Mouse (Mus musculus) midbrain, embryonic 12.5 days (tissue): ENCODE results near the gene Upf2. TPM values are rescaled to one million over a fixed set of nuclear protein-coding genes. Genes with fewer than 3 reads are reported as not detected.

ENCODE experiments used
- ATAC-seq: fragments of 200-750 bp; cut with Nextera tagmentation; 2 replicates; pipeline ENCODE4 v1.8.0; 2017; ENCODE audit warnings: low read depth, moderate TSS enrichment, moderate library complexity; ENCODE audit not compliant: low FRiP score
- H3K27ac ChIP-seq: fragments of 300-500 bp; sonication (generic); replicated peaks from 2 replicates; pipeline ENCODE4 v1.5.1; 2016; ENCODE audit warnings: mild to moderate bottlenecking
- H3K27me3 ChIP-seq: fragments of 300-500 bp; sonication (generic); 2 replicates; pipeline ENCODE4 v1.6.1; 2016; ENCODE audit warnings: mild to moderate bottlenecking
- H3K36me3 ChIP-seq: fragments of 300-500 bp; sonication (generic); 2 replicates; pipeline ENCODE4 v1.6.1; 2016
- H3K4me1 ChIP-seq: fragments of 300-500 bp; sonication (generic); 2 replicates; pipeline ENCODE4 v1.6.1; 2016
- H3K4me2 ChIP-seq: fragments of 300-500 bp; sonication (generic); replicated peaks from 2 replicates; pipeline ENCODE4 v1.6.1; 2016; ENCODE audit warnings: mild to moderate bottlenecking, moderate library complexity
- H3K4me3 ChIP-seq: fragments of 300-500 bp; sonication (generic); 2 replicates; pipeline ENCODE4 v1.5.1; 2016; ENCODE audit warnings: mild to moderate bottlenecking
- H3K9ac ChIP-seq: fragments of 300-500 bp; sonication (generic); replicated peaks from 2 replicates; pipeline ENCODE4 v1.6.1; 2016; ENCODE audit warnings: mild to moderate bottlenecking, moderate library complexity
- H3K9me3 ChIP-seq: fragments of 300-500 bp; sonication (generic); 2 replicates; pipeline ENCODE4 v1.6.1; 2016; ENCODE audit warnings: mild to moderate bottlenecking
- WGBS: fragments of 180-500 bp; shearing (Covaris S2); methylation state at CpG from one replicate; pipeline ENCODE4 v1.1.7; 2016; 5-methylcytosine and 5-hydroxymethylcytosine counted together
- polyA plus RNA-seq: library from polyadenylated mRNA; unstranded; fragments of >200 nt; fragmentation: Nextera tagmentation; extraction: Ambion mirVana; gene quantifications from 2 replicates; pipeline ENCODE4 v1.2.1, GENCODE M21; 2016

Upf2 gene
- polyA plus RNA-seq, 1 experiment from 2014 or later = 13.1 TPM

DNA sequence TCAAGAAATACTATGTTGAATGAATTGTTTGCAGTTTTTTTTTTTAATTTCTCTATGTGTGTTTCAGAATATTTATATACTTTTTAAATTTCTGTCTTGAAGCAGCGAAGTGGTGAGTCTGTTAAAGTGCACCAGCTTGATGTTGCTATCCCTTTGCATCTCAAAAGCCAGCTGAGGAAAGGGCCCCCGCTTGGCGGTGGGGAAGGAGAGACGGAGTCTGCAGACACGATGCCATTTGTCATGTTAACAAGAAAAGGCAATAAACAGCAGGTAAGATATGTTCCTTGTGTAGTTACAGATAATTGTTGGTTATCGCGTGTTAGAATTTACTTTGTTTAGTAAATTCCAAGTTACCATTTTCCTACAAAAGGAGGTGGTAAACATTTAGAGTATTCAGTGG lies 95.5 kb downstream of the Upf2 start:
- H3K9ac ChIP-seq = no peak overlapping the region
- no peaks in the 10 kb centered on the region for H3K9me3 ChIP-seq
- H3K4me3 ChIP-seq = no peak overlapping the region
- no peak overlapping the region for H3K27ac ChIP-seq
- no peak for ATAC-seq
- no peaks in the 10 kb centered on the region for H3K27me3 ChIP-seq
- H3K4me1 ChIP-seq = no peaks in the 10 kb centered on the region
- WGBS = 78% methylated on average over 7 of the region's 7 CpGs
- H3K4me2 ChIP-seq = no peak overlapping the region
- H3K36me3 ChIP-seq = peaks cover 36% of the 10 kb centered on the region

DNA sequence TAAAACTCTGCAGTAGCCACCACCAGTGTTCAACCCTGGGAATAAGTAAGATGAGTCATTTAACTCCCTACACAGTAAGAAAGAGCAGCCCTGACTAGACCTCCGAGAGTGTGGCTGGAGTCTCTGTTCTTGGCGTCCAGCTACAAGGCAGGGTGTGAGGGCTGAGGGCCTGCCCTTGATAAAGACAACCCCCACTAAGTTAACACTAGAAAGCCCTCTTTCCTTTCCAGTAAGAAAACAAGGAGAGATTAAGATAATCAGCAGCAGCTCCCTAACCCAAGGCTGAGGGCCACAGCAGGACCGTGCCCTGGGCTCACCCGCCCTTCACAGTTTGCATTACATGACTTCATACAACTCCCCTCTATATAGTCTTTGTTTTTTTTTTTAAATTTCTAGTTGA lies 97.3 kb downstream of the Upf2 start:
- 89% methylated on average over 4 of the region's 4 CpGs for WGBS
- Histone ChIP-seq H3K4me3 (no peak overlapping the region), H3K27ac (no peak overlapping the region), H3K9me3 (no peaks in the 10 kb centered on the region), H3K36me3 (peaks cover 44% of the 10 kb centered on the region), H3K4me2 (no peak overlapping the region), H3K4me1 (no peaks in the 10 kb centered on the region), H3K27me3 (no peaks in the 10 kb centered on the region), H3K9ac (no peak overlapping the region)
- ATAC-seq = no peak

DNA sequence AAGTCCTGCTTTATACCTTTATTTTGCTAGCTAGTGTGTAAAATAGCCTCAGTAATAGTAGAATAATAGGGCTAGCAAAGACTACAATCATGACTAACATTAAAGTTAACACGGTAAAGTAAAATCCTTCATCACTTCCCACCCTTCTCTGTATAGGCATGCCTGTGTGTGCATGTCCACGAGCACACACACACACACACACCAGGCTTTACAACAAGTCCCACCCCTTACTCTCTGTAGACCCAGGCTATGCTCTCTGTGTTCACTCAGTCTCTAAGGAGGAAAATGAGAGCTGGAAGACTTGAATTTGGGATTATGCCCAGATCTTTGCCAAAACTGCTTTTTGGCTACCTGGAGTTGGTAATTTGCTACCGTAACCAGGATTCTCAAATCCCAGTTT lies 97.7 kb downstream of the Upf2 start:
- WGBS = 95% methylated on average over 3 of the region's 3 CpGs
- no peaks in the 10 kb centered on the region for H3K27me3 ChIP-seq
- H3K4me1 ChIP-seq = no peaks in the 10 kb centered on the region
- H3K4me2 ChIP-seq = no peak overlapping the region
- peaks cover 42% of the 10 kb centered on the region for H3K36me3 ChIP-seq
- no peaks in the 10 kb centered on the region for H3K9me3 ChIP-seq
- H3K9ac ChIP-seq = no peak overlapping the region
- H3K4me3 ChIP-seq = no peak overlapping the region
- no peak for ATAC-seq
- no peak overlapping the region for H3K27ac ChIP-seq

DNA sequence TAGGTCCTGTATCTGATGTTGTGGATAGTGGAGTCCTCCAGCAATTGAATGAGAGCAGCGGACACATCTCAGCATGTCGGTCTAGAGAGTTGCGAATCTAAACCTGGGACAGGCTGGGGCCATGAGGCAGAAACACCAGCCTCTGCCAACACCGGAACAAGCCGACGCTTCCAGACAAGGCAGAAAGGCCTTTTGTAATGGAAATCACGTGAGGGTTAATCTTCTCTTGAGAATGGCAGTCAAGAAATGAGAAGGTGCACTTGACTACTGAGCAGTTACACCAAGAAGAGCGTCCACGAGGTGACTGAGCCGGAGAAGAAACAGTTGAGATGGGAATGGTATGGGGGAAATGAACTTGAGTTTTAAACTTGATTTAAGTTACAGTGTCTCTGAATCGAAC lies 104.2 kb downstream of the Upf2 start:
- Histone ChIP-seq H3K4me2 (no peak overlapping the region), H3K36me3 (peaks cover 49% of the 10 kb centered on the region), H3K9ac (no peak overlapping the region), H3K9me3 (no peaks in the 10 kb centered on the region), H3K27me3 (no peaks in the 10 kb centered on the region), H3K4me3 (no peak overlapping the region), H3K4me1 (no peaks in the 10 kb centered on the region), H3K27ac (no peak overlapping the region)
- no peak for ATAC-seq
- 51% methylated on average over 11 of the region's 11 CpGs for WGBS

DNA sequence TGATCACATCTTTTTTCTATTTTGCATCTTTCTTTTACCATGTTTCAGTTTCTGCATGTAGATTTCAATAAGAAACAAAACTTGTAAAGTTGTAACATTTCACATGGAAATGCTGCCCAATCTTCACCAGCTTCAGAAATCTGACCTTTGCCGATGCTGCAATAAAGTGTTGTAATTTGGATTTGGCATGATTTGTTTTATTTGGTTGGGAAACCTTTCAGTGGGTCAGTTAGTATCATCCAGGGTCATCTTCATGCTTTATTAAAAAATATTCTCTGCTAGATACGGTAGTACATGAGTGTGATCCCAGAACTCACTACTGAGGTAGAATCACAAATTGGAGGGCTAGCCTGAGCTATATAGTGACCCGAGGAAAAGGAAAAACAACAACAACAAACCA lies 105.2 kb downstream of the Upf2 start:
- Histone ChIP-seq H3K27me3 (no peaks in the 10 kb centered on the region), H3K4me1 (no peaks in the 10 kb centered on the region), H3K9ac (no peak overlapping the region), H3K9me3 (no peaks in the 10 kb centered on the region), H3K4me3 (no peak overlapping the region), H3K36me3 (peaks cover 39% of the 10 kb centered on the region), H3K4me2 (no peak overlapping the region), H3K27ac (no peak overlapping the region)
- ATAC-seq = no peak
- WGBS = 93% methylated on average over 3 of the region's 3 CpGs

DNA sequence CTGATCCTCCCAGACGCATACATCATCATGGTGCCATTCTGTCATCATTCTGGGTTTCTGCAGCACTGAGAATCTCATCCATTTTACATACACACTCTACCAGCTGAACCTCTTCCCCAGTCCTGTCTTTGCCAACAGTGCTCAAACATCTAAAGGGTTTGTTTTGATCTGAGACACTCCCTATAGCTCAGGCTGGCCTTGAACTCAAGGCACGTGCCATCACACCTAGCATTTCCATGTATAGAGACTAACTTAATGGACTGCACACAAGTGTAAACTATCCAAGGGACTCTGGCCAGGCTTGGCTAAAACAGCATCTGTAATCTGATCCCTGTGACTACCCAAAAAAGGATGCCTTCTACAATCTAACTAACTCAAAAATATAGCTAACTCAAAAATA lies 108.0 kb downstream of the Upf2 start:
- ATAC-seq = no peak
- WGBS = 88% methylated on average over 2 of the region's 2 CpGs
- no peak overlapping the region for H3K27ac ChIP-seq

DNA sequence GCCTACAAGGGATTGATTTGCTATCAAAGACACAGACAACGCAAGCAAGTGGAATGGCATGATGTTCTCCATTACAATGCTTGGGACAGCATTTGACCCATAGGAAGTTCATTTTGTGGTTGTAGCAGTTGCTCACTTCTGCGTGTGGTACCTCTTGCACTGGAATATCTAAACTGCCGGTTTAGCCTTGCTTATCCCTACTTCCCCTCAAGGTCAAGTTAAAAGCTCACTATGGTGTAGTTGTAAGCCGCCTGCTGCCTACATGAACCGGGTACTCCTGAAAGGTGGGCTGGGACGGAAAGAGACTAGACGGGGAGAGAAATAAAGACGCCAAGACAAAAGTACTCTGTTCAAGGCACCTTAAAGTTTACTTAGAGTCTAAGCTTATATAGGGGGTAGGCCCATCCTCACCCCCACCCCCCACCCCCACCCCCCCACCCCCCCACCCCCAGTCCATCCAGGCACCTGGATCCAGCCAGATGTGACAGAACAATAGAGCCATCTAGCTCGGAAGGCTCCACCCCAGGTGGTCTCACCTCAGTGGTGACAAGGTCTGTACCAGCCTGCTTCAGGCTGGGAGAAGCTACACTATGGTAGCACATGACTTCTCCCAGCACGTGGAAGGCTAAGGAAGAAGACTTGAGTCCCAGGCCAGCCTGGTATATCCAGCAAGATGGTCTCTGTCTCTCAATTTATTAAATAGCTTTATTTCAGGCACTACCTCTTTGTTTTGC lies 109.0 kb downstream of the Upf2 start:
- 73% methylated on average over 10 of the region's 10 CpGs for WGBS
- H3K4me1 ChIP-seq = no peaks in the 10 kb centered on the region
- no peaks in the 10 kb centered on the region for H3K27me3 ChIP-seq
- no peak overlapping the region for H3K27ac ChIP-seq
- H3K4me2 ChIP-seq = no peak overlapping the region
- H3K9me3 ChIP-seq = no peaks in the 10 kb centered on the region
- H3K4me3 ChIP-seq = no peak overlapping the region
- H3K36me3 ChIP-seq = peaks cover 15% of the 10 kb centered on the region
- ATAC-seq = no peak
- no peak overlapping the region for H3K9ac ChIP-seq

More for the DNA sequence above, 108.0 kb downstream of the Upf2 start:
- Histone ChIP-seq H3K9ac (no peak overlapping the region), H3K4me1 (no peaks in the 10 kb centered on the region), H3K4me2 (no peak overlapping the region), H3K4me3 (no peak overlapping the region), H3K9me3 (no peaks in the 10 kb centered on the region), H3K36me3 (peaks cover 22% of the 10 kb centered on the region), H3K27me3 (no peaks in the 10 kb centered on the region)

DNA sequence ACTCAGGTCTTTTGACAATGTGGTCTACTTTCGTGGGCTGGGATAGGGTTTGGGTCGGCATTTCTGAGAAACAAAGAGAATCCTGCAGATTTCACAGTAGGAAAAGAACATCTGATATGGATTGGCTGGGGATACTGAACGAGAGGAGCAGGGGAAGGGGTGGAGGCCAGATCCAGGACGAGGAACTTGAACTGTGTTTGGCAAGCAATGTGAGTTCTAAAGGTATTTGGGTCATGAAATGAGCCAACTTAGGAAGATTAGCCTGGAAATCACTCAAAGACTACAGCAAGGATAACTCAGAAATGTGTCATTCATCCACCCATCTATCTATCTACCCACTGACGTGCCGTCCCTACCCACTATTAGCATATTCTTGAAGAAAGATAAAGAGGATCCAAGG lies 116.1 kb downstream of the Upf2 start:
- no peak for ATAC-seq
- Histone ChIP-seq H3K27ac (no peak overlapping the region), H3K9ac (no peak overlapping the region), H3K9me3 (no peaks in the 10 kb centered on the region), H3K4me3 (no peak overlapping the region), H3K27me3 (no peaks in the 10 kb centered on the region), H3K36me3 (no peaks in the 10 kb centered on the region), H3K4me1 (no peaks in the 10 kb centered on the region), H3K4me2 (no peak overlapping the region)
- WGBS = 87% methylated on average over 6 of the region's 6 CpGs

DNA sequence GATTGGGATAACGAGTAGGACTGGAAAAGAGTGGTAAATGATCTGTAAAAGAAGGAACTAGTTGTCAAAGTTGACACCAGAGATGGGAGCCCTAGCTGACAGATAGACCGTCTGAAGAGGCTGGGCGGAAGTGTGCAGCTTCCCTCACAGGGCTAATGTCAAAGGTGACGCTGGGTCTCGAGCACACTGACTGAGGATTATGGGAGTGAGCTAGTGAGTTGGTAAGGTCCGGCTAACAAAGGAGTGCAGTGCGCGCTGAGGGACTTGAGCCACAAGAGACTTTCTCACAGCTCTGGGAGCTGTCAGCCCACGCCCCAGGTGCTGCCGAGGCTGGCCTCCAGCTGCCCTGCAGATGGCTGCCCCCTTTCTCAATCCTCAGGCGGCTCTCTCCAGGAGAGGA lies 119.7 kb downstream of the Upf2 start:
- no peak for ATAC-seq
- Histone ChIP-seq H3K27me3 (no peaks in the 10 kb centered on the region), H3K4me1 (0 out of 2 replicates have a peak, but pooled peaks cover 3% of the 10 kb centered on the region), H3K36me3 (no peaks in the 10 kb centered on the region), H3K27ac (no peak overlapping the region), H3K9ac (no peak overlapping the region), H3K4me3 (no peak overlapping the region), H3K4me2 (no peak overlapping the region), H3K9me3 (no peaks in the 10 kb centered on the region)
- WGBS = 35% methylated on average over 11 of the region's 11 CpGs

DNA sequence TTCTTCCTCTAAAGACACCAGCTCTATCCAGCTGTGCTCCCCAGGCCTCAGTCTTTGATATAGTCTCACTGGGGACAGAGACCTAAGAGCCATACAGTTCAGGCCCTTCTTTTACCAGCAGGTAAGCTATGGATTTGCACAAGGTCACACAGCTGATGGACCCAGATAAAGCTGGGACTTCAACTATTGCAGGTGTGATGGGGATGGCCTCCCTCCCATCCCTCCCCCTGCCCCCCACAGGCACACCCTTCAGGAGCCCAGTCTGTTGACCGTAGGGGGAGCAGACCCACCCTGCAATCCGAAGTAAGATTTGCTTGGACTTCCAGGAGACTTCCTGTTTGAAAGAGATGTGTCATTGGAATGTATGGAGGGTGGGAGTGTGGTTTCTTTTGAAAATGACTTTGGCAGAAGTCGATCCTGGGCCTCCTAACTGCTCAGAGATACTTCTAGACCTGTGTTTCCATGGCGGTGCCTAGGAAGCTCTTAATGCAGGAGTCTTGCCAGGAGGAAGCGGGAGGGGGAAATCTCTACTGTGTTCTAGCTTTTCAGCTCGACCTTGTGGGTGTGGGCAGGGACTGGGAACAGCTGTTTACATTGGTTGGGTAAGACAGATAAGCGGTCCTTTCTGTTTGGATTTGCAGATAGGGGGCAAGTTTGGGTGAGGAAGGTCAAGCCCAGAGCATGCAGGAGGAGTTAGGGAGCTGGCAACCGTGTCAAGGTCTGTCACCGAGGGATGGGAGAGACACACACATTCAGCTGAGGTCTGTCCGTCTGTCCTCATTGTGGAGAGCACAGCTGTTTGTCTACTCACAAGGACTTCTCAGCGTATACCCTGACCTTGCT lies 120.5 kb downstream of the Upf2 start:
- no peaks in the 10 kb centered on the region for H3K36me3 ChIP-seq
- WGBS = 60% methylated on average over 11 of the region's 11 CpGs
- no peak for ATAC-seq
- H3K4me1 ChIP-seq = 0 out of 2 replicates have a peak, but pooled peaks cover 3% of the 10 kb centered on the region
- H3K9ac ChIP-seq = no peak overlapping the region
- no peaks in the 10 kb centered on the region for H3K9me3 ChIP-seq
- no peaks in the 10 kb centered on the region for H3K27me3 ChIP-seq
- no peak overlapping the region for H3K27ac ChIP-seq
- H3K4me2 ChIP-seq = no peak overlapping the region
- H3K4me3 ChIP-seq = no peak overlapping the region

DNA sequence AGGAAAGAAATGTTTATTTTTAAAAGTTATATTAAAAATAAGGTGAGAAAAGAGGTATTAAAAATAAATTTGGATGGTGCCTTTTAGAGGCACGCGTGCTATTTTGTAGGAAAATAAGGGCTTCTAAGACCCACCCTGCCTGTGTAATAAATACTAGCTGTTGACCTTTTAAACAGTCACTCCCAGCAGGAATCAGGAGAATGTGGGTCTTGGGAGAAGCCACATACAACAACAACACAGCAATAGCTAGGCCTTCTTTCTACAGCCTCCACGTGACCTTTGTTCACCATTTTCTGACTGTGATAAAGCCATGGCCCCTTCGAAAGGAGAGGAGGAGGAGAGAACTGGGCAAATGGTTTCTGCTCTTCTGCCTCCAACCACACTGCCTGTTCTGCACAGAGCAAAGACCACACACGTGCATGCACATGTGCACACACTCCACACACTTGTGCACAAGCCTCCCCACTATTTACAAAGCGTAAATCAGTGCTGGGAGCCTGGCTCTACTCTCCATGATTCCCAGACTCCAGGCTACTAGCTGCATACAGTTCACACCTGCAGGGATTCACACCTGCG lies 121.5 kb downstream of the Upf2 start:
- 88% methylated on average over 7 of the region's 7 CpGs for WGBS
- Histone ChIP-seq H3K27ac (no peak overlapping the region), H3K36me3 (no peaks in the 10 kb centered on the region), H3K4me3 (no peak overlapping the region), H3K9me3 (no peaks in the 10 kb centered on the region), H3K4me2 (no peak overlapping the region), H3K9ac (no peak overlapping the region), H3K27me3 (no peaks in the 10 kb centered on the region), H3K4me1 (0 out of 2 replicates have a peak, but pooled peaks cover 3% of the 10 kb centered on the region)
- no peak for ATAC-seq

DNA sequence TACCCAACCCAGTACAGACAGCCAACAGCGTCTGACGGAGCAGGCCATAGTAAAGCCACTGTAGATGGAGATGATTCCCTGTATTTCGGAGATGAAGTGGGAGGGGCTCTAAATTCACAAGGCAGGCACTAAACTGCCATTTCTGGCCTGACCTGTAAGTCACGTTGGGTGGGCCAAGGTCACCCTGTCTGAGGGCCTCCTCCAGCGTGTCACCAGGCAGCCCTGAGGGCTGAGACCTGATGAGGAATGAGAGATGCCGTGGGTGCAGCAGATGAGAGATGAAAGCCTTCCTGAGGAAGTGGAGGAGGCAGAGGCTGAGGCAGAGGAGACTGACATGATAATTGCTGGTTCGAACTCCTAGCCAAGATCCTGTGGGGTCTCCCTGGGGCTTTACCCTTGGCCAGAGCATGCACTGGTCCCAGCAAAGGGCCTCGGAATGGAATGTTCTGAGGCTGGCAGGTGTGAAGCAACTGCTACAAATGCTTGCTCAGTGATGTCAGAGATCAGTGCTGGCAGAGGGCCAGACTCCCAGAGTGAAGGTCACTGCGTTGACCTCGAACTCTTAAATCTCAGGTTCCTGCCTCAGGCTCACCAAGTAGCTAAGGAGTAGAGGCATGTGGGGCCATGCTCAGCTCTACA lies 123.7 kb downstream of the Upf2 start:
- 80% methylated on average over 10 of the region's 10 CpGs for WGBS
- ATAC-seq = no peak
- H3K27ac ChIP-seq = no peak overlapping the region
- H3K4me2 ChIP-seq = no peak overlapping the region
- H3K9me3 ChIP-seq = no peaks in the 10 kb centered on the region
- H3K36me3 ChIP-seq = no peaks in the 10 kb centered on the region
- no peak overlapping the region for H3K9ac ChIP-seq
- no peaks in the 10 kb centered on the region for H3K27me3 ChIP-seq
- H3K4me1 ChIP-seq = 0 out of 2 replicates have a peak, but pooled peaks cover 3% of the 10 kb centered on the region
- no peak overlapping the region for H3K4me3 ChIP-seq
